Comparison of ENCODE assay signal across 16 mouse cellular contexts in genomic region chr4:98408455-98408854, GRCm38 (mm10).
"Had no signal": no experiment of that assay in that cellular context is flagged by ENCODE, and none has a peak within 500 bp of the region (broad histone marks: within the 10 kb centered on the region; RNA-seq: fewer than 3 reads in every experiment).

No protein-coding gene starts in this region.

- H3K27ac ChIP-seq: midbrain, embryonic 10.5 days; midbrain, embryonic 12.5 days; neural tube, embryonic 12.5 days; stomach, embryonic 15.5 days; stomach, postnatal 0 days had no signal

- H3K9ac ChIP-seq: lung, embryonic 14.5 days; midbrain, embryonic 12.5 days; neural tube, embryonic 12.5 days; stomach, embryonic 15.5 days had no signal

- H3K4me3 ChIP-seq: midbrain, embryonic 10.5 days; midbrain, embryonic 12.5 days; myocyte; neural tube, embryonic 12.5 days; stomach, embryonic 15.5 days had no signal

- DNase-seq: lung, adult 18-20 months; lung, embryonic 14.5 days; lung, postnatal 10 days; lung, postnatal 4 days; midbrain, embryonic 14.5 days; right cerebral cortex, postnatal 14 days; thymus, adult 2 months; thymus, postnatal 25 days; thymus, postnatal 4 days had no signal

- H3K4me1 ChIP-seq: midbrain, embryonic 10.5 days; midbrain, embryonic 12.5 days; neural tube, embryonic 12.5 days; stomach, embryonic 15.5 days had no signal

- ATAC-seq: midbrain, embryonic 16.5 days had no signal

- H3K9me3 ChIP-seq: midbrain, embryonic 10.5 days; midbrain, embryonic 12.5 days; neural tube, embryonic 12.5 days; stomach, embryonic 15.5 days had no signal

- H3K36me3 ChIP-seq: midbrain, embryonic 10.5 days; midbrain, embryonic 12.5 days; neural tube, embryonic 12.5 days had no signal
